In genomic region chr14:33319541-33320521, GRCm38 (mm10) we compare ENCODE assay signal across 8 mouse cellular contexts.
DNase-seq lines count a peak whose midpoint lies in the region; ATAC-seq and TF ChIP-seq lines count a peak whose summit lies in the region.

No protein-coding gene starts in this region.

- peak overlapping the region; percentile 94 for H3K4me2 ChIP-seq in forebrain, embryonic 11.5 days (ENCODE audit: low read depth, low read length, severe bottlenecking)
- peak overlapping the region; percentile 100 for H3K4me2 ChIP-seq in heart, embryonic 16.5 days (ENCODE audit: low read depth, low read length)
- H3K4me2 ChIP-seq in liver, embryonic 15.5 days: peak overlapping the region; percentile 71
- H3K4me2 ChIP-seq in neural tube, embryonic 12.5 days (replicated peaks): peak overlapping the region; percentile 98
- peak overlapping the region; percentile 99 for H3K4me2 ChIP-seq in stomach, postnatal 0 days (replicated peaks; ENCODE audit: low read depth)

- H3K36me3 ChIP-seq in forebrain, embryonic 11.5 days (ENCODE audit: control insufficient read depth, insufficient read depth, low read length): no peaks in the 10 kb centered on the region
- H3K36me3 ChIP-seq in heart, embryonic 16.5 days (ENCODE audit: control insufficient read depth, insufficient read depth): no peaks in the 10 kb centered on the region
- H3K36me3 ChIP-seq in liver, embryonic 15.5 days (replicated peaks): no peaks in the 10 kb centered on the region
- no peaks in the 10 kb centered on the region for H3K36me3 ChIP-seq in neural tube, embryonic 12.5 days
- no peaks in the 10 kb centered on the region for H3K36me3 ChIP-seq in stomach, postnatal 0 days (ENCODE audit: control insufficient read depth, insufficient read depth, low read length)

- WGBS in forebrain, embryonic 11.5 days: under 1% methylated on average over 98 of the region's 106 CpGs
- WGBS in heart, embryonic 16.5 days: under 1% methylated on average over 106 of the region's 106 CpGs
- WGBS in liver, embryonic 15.5 days (ENCODE audit: insufficient replicate concordance): under 1% methylated on average over 102 of the region's 106 CpGs
- WGBS in neural tube, embryonic 12.5 days: 1% methylated on average over 103 of the region's 106 CpGs
- WGBS in stomach, postnatal 0 days: under 1% methylated on average over 101 of the region's 106 CpGs

- H3K9me3 ChIP-seq in forebrain, embryonic 11.5 days (ENCODE audit: control insufficient read depth, low read length): no peaks in the 10 kb centered on the region
- 0 out of 2 replicates have a peak, but pooled peaks cover 2% of the 10 kb centered on the region for H3K9me3 ChIP-seq in heart, embryonic 16.5 days (replicated peaks; ENCODE audit: control insufficient read depth, low read length)
- H3K9me3 ChIP-seq in liver, embryonic 15.5 days (replicated peaks): no peaks in the 10 kb centered on the region
- no peaks in the 10 kb centered on the region for H3K9me3 ChIP-seq in neural tube, embryonic 12.5 days
- H3K9me3 ChIP-seq in stomach, postnatal 0 days (ENCODE audit: control insufficient read depth, low read length): no peaks in the 10 kb centered on the region

- TF ChIP-seq POLR2A in bone marrow macrophage, adult 2 months (IDR thresholded peaks at IDR 0.05; ENCODE audit: borderline replicate concordance, low read depth, low read length): no peak

- peak; percentile 51 for ATAC-seq in CD4-positive, CD25-positive, alpha-beta regulatory T cell, adult 4 months
- peak; percentile 77 for ATAC-seq in forebrain, embryonic 11.5 days (replicated peaks; ENCODE audit: low FRiP score)
- peak; percentile 65 for ATAC-seq in heart, embryonic 16.5 days (replicated peaks; ENCODE audit: extremely low read depth, insufficient read depth, low FRiP score)
- ATAC-seq in liver, embryonic 15.5 days (ENCODE audit: insufficient read depth): peak; percentile 52
- peak; percentile 81 for ATAC-seq in neural tube, embryonic 12.5 days (ENCODE audit: low FRiP score, low read depth)
- peak; percentile 46 for ATAC-seq in stomach, postnatal 0 days (ENCODE audit: low FRiP score, low TSS enrichment)

- no peak for TF ChIP-seq EP300 in stomach, postnatal 0 days (optimal IDR thresholded peaks at IDR 0.05)

- H3K27ac ChIP-seq in bone marrow macrophage, adult 2 months (ENCODE audit: insufficient read depth, low read depth, low read length): no peak overlapping the region
- H3K27ac ChIP-seq in forebrain, embryonic 11.5 days (ENCODE audit: low read depth, low read length): no peak overlapping the region
- H3K27ac ChIP-seq in heart, embryonic 16.5 days (ENCODE audit: low read length): no peak overlapping the region
- H3K27ac ChIP-seq in liver, embryonic 15.5 days (replicated peaks): peak overlapping the region; percentile 41
- no peak overlapping the region for H3K27ac ChIP-seq in neural tube, embryonic 12.5 days
- no peak overlapping the region for H3K27ac ChIP-seq in stomach, postnatal 0 days (replicated peaks)

- TF ChIP-seq CTCF in bone marrow macrophage, adult 2 months (IDR thresholded peaks at IDR 0.05; ENCODE audit: low read depth, low read length): peak; percentile 88
- peak; percentile 80 for TF ChIP-seq CTCF in stomach, postnatal 0 days (IDR thresholded peaks at IDR 0.05; ENCODE audit: low read depth)

- peak overlapping the region; percentile 60 for H3K4me3 ChIP-seq in bone marrow macrophage, adult 2 months (ENCODE audit: insufficient read depth, low read length)
- H3K4me3 ChIP-seq in forebrain, embryonic 11.5 days (ENCODE audit: low read depth, low read length): peak overlapping the region; percentile 56
- H3K4me3 ChIP-seq in heart, embryonic 16.5 days (ENCODE audit: low read length): peak overlapping the region; percentile 71
- peak overlapping the region; percentile 61 for H3K4me3 ChIP-seq in liver, embryonic 15.5 days (replicated peaks)
- H3K4me3 ChIP-seq in neural tube, embryonic 12.5 days: peak overlapping the region; percentile 51
- peak overlapping the region; percentile 55 for H3K4me3 ChIP-seq in stomach, postnatal 0 days (ENCODE audit: low read depth, low read length)

- DNase-seq in forebrain, embryonic 11.5 days (ENCODE audit: low spot score): peak; percentile 94
- peak; percentile 91 for DNase-seq in kidney, postnatal 10 days
- DNase-seq in stomach, postnatal 0 days (ENCODE audit: low spot score): peak; percentile 75

- peaks cover 30% of the 10 kb centered on the region for H3K4me1 ChIP-seq in bone marrow macrophage, adult 2 months (ENCODE audit: control insufficient read depth, insufficient read depth, low read length)
- no peaks in the 10 kb centered on the region; the same call in 1 of the 2 replicates for H3K4me1 ChIP-seq in forebrain, embryonic 11.5 days (replicated peaks; ENCODE audit: control insufficient read depth, insufficient read depth, low read length)
- H3K4me1 ChIP-seq in heart, embryonic 16.5 days (ENCODE audit: control insufficient read depth, insufficient read depth, low read length): peaks cover 12% of the 10 kb centered on the region
- H3K4me1 ChIP-seq in liver, embryonic 15.5 days (replicated peaks): peaks cover 22% of the 10 kb centered on the region
- H3K4me1 ChIP-seq in neural tube, embryonic 12.5 days: peaks cover 22% of the 10 kb centered on the region
- peaks cover 6% of the 10 kb centered on the region; the same call in 1 of the 2 replicates for H3K4me1 ChIP-seq in stomach, postnatal 0 days (replicated peaks; ENCODE audit: control insufficient read depth, insufficient read depth)

- peak overlapping the region; percentile 45 for H3K9ac ChIP-seq in forebrain, embryonic 11.5 days (ENCODE audit: low read length)
- H3K9ac ChIP-seq in heart, embryonic 16.5 days (ENCODE audit: low read length): peak overlapping the region; percentile 73
- H3K9ac ChIP-seq in liver, embryonic 15.5 days: peak overlapping the region; percentile 25; the same call in 1 of the 2 replicates
- H3K9ac ChIP-seq in neural tube, embryonic 12.5 days: peak overlapping the region; percentile 47
- peak overlapping the region; percentile 57 for H3K9ac ChIP-seq in stomach, postnatal 0 days (ENCODE audit: low read length)

- H3K27me3 ChIP-seq in forebrain, embryonic 11.5 days (ENCODE audit: control insufficient read depth, insufficient read depth, low read length): peaks cover 22% of the 10 kb centered on the region
- H3K27me3 ChIP-seq in heart, embryonic 16.5 days (ENCODE audit: control insufficient read depth, insufficient read depth, low read length): peaks cover 6% of the 10 kb centered on the region; the same call in 1 of the 2 replicates
- H3K27me3 ChIP-seq in liver, embryonic 15.5 days: peaks cover 50% of the 10 kb centered on the region
- H3K27me3 ChIP-seq in neural tube, embryonic 12.5 days (replicated peaks): peaks cover 33% of the 10 kb centered on the region
- no peaks in the 10 kb centered on the region for H3K27me3 ChIP-seq in stomach, postnatal 0 days (ENCODE audit: control insufficient read depth, insufficient read depth, low read length)
